Comparison of ENCODE assay signal across 8 mouse cellular contexts in genomic region chr1:192736524-192736923, GRCm38 (mm10). TPM values are rescaled to one million over a fixed set of nuclear protein-coding genes. Genes with fewer than 3 reads are reported as not detected.
DNase-seq lines count a peak whose midpoint lies in the region; ATAC-seq lines count a peak whose summit lies in the region.

No protein-coding gene starts in this region.

- H3K9me3 ChIP-seq in kidney, embryonic 16.5 days (ENCODE audit: low read length) = no peaks in the 10 kb centered on the region
- H3K9me3 ChIP-seq in limb, embryonic 13.5 days = no peaks in the 10 kb centered on the region

- no peak overlapping the region for H3K4me3 ChIP-seq in kidney, embryonic 16.5 days (ENCODE audit: low read length)
- no peak overlapping the region for H3K4me3 ChIP-seq in limb, embryonic 13.5 days

- peak; percentile 52 for ATAC-seq in kidney, embryonic 16.5 days (ENCODE audit: low FRiP score, low TSS enrichment)
- peak; percentile 77 for ATAC-seq in limb, embryonic 13.5 days (ENCODE audit: low FRiP score, low read depth)
- no peak for ATAC-seq in erythroblast, adult 5-6 weeks (replicated peaks; ENCODE audit: low FRiP score, poor library complexity, severe bottlenecking)

- DNase-seq in embryo, embryonic 11 days = peak; percentile 35
- DNase-seq in embryo, embryonic 10.5 days (ENCODE audit: low spot score) = no peak
- DNase-seq in kidney, postnatal 36 days = no peak
- peak; percentile 14 to 15 for DNase-seq in cerebellum, postnatal 25 days
- no peak for DNase-seq in lung, postnatal 4 days

- H3K4me1 ChIP-seq in kidney, embryonic 16.5 days (ENCODE audit: insufficient read depth, low read length) = peaks cover 20% of the 10 kb centered on the region
- peaks cover 34% of the 10 kb centered on the region for H3K4me1 ChIP-seq in limb, embryonic 13.5 days

- WGBS in kidney, embryonic 16.5 days = 59% methylated on average over 3 of the region's 3 CpGs
- WGBS in limb, embryonic 13.5 days = 37% methylated on average over 3 of the region's 3 CpGs

- 0 out of 2 replicates have a peak overlapping the region, but pooled peaks have one; percentile 0 for H3K9ac ChIP-seq in kidney, embryonic 16.5 days (replicated peaks; ENCODE audit: low read length)
- no peak overlapping the region for H3K9ac ChIP-seq in limb, embryonic 13.5 days

- 0 out of 2 replicates have a peak, but pooled peaks cover 2% of the 10 kb centered on the region for H3K36me3 ChIP-seq in kidney, embryonic 16.5 days (ENCODE audit: insufficient read depth, low read length)
- peaks cover 3% of the 10 kb centered on the region; the same call in 1 of the 2 replicates for H3K36me3 ChIP-seq in limb, embryonic 13.5 days

- no peak overlapping the region for H3K4me2 ChIP-seq in kidney, embryonic 16.5 days (replicated peaks; ENCODE audit: low read depth, low read length)
- H3K4me2 ChIP-seq in limb, embryonic 13.5 days (replicated peaks) = no peak overlapping the region; the same call in 1 of the 2 replicates

- H3K27me3 ChIP-seq in kidney, embryonic 16.5 days (ENCODE audit: insufficient read depth, low read length) = no peaks in the 10 kb centered on the region
- no peaks in the 10 kb centered on the region for H3K27me3 ChIP-seq in limb, embryonic 13.5 days

- peak overlapping the region; percentile 84 for H3K27ac ChIP-seq in kidney, embryonic 16.5 days (ENCODE audit: low read length)
- H3K27ac ChIP-seq in limb, embryonic 13.5 days = peak overlapping the region; percentile 89

RNA-seq across cellular contexts. Expression of gene Hhat, which starts 34.5 kb away (rescaled TPM):
- polyA plus RNA-seq in kidney, embryonic 16.5 days (2015; fragmentation: Nextera tagmentation; extraction: Ambion mirVana) = 17.5 and 17.8 TPM in 2 replicates
- polyA plus RNA-seq in limb, embryonic 13.5 days (2015; fragmentation: Nextera tagmentation; extraction: Ambion mirVana) = 10.3 and 10.6 TPM in 2 replicates
- total RNA-seq in erythroblast, adult 5-6 weeks (2015; ENCODE audit: low replicate concordance) = 0.63 TPM in 1 of 2 replicates, not detected in the other
- not detected in 2 replicates for total RNA-seq in erythroblast, adult 5-6 weeks (2017; ENCODE audit: low replicate concordance)

Comparison
In these comparisons a context has a peak if more than half of its experiments do, and no peak if none do; other contexts are left out.
1. DNase-seq: peak in embryo, embryonic 11 days (single experiment) and cerebellum, postnatal 25 days (2 of 2); none in embryo, embryonic 10.5 days (single experiment), kidney, postnatal 36 days (0 of 2) and lung, postnatal 4 days (0 of 2).